Mouse (Mus musculus) liver, embryonic 13.5 days (tissue): ENCODE measurements at regions not wholly inside any gene's neighbourhood (a gene's known extent, or its start where the extent isn't known, plus 50 kb on each side); places are given as distances from the start of the nearest gene placed in this dataset.
A peak's percentile ranks its signal among the peaks of the same experiment; 100 is the strongest.

Source experiments
- ATAC-seq: fragments of 200-750 bp; cut with Nextera tagmentation; 2 replicates; pipeline ENCODE4 v1.8.0; 2017; ENCODE audit warnings: low read depth, mild to moderate bottlenecking, moderate number of reproducible peaks, moderate library complexity
- DNase-seq: peaks from one replicate; pipeline ENCODE4 v3.0.0; 2022
- H3K27ac ChIP-seq: fragments of 300-500 bp; sonication (generic); 2 replicates; pipeline ENCODE4 v1.5.1; 2015; ENCODE audit warnings: moderate library complexity, mild to moderate bottlenecking, inconsistent platforms
- H3K27me3 ChIP-seq: fragments of 300-500 bp; sonication (generic); 2 replicates; pipeline ENCODE4 v1.6.1; 2015; ENCODE audit warnings: mild to moderate bottlenecking, inconsistent platforms
- H3K36me3 ChIP-seq: fragments of 300-500 bp; sonication (generic); 2 replicates; pipeline ENCODE4 v1.6.1; 2015; ENCODE audit warnings: mild to moderate bottlenecking, inconsistent platforms
- H3K4me1 ChIP-seq: fragments of 300-500 bp; sonication (generic); replicated peaks from 2 replicates; pipeline ENCODE4 v1.6.1; 2015; ENCODE audit warnings: inconsistent platforms
- H3K4me2 ChIP-seq: fragments of 300-500 bp; sonication (generic); 2 replicates; pipeline ENCODE4 v1.6.1; 2015; ENCODE audit warnings: inconsistent platforms, mild to moderate bottlenecking, moderate library complexity
- H3K4me3 ChIP-seq: fragments of 300-500 bp; sonication (generic); replicated peaks from 2 replicates; pipeline ENCODE4 v1.5.1; 2015; ENCODE audit warnings: mild to moderate bottlenecking, inconsistent platforms
- H3K9ac ChIP-seq: fragments of 300-500 bp; sonication (generic); 2 replicates; pipeline ENCODE4 v1.6.1; 2015; ENCODE audit warnings: mild to moderate bottlenecking, inconsistent platforms
- H3K9me3 ChIP-seq: fragments of 300-500 bp; sonication (generic); replicated peaks from 2 replicates; pipeline ENCODE4 v1.6.1; 2016; ENCODE audit warnings: inconsistent platforms
- WGBS: fragments of 180-500 bp; shearing (Covaris S2); methylation state at CpG from one replicate; pipeline ENCODE4 v1.1.7; 2015; ENCODE audit not compliant: insufficient replicate concordance; 5-methylcytosine and 5-hydroxymethylcytosine counted together

- no peak overlapping the region for H3K9ac ChIP-seq
- no peak for DNase-seq
- no peak for ATAC-seq
- no peaks in the 10 kb centered on the region for H3K9me3 ChIP-seq
- no peak overlapping the region for H3K27ac ChIP-seq
- no peak overlapping the region for H3K4me3 ChIP-seq
- no peaks in the 10 kb centered on the region for H3K36me3 ChIP-seq
- no peaks in the 10 kb centered on the region for H3K4me1 ChIP-seq
- WGBS: 80% methylated on average over 4 of the region's 4 CpGs
- no peaks in the 10 kb centered on the region for H3K27me3 ChIP-seq
- no peak overlapping the region for H3K4me2 ChIP-seq
These were observed 99.0 kb upstream of the Slc44a1 start for GRCm38 (mm10) chr4:53341181-53341580.

GRCm38 (mm10) chr4:53340021-53340667, 100.1 kb upstream of the Slc44a1 start:
- H3K4me2 ChIP-seq: no peak overlapping the region
- ATAC-seq (no peak), DNase-seq (no peak)
- H3K36me3 ChIP-seq: no peaks in the 10 kb centered on the region
- 79% methylated on average over 13 of the region's 14 CpGs for WGBS
- H3K9ac ChIP-seq: no peak overlapping the region
- H3K27me3 ChIP-seq: no peaks in the 10 kb centered on the region
- H3K4me3 ChIP-seq: no peak overlapping the region
- H3K27ac ChIP-seq: no peak overlapping the region
- H3K4me1 ChIP-seq: no peaks in the 10 kb centered on the region
- no peaks in the 10 kb centered on the region for H3K9me3 ChIP-seq

GRCm38 (mm10) chr4:53339125-53340020, 100.8 kb upstream of the Slc44a1 start:
- no peaks in the 10 kb centered on the region for H3K4me1 ChIP-seq
- no peaks in the 10 kb centered on the region for H3K36me3 ChIP-seq
- H3K9ac ChIP-seq: no peak overlapping the region
- no peak overlapping the region for H3K4me3 ChIP-seq
- no peak overlapping the region for H3K4me2 ChIP-seq
- DNase-seq: no peak
- H3K27ac ChIP-seq: no peak overlapping the region
- H3K27me3 ChIP-seq: no peaks in the 10 kb centered on the region
- ATAC-seq: no peak
- H3K9me3 ChIP-seq: no peaks in the 10 kb centered on the region
- 54% methylated on average over 12 of the region's 12 CpGs for WGBS

- WGBS: 62% methylated on average over 4 of the region's 4 CpGs
- ATAC-seq: no peak
- H3K27me3 ChIP-seq: no peaks in the 10 kb centered on the region
- H3K4me3 ChIP-seq: no peak overlapping the region
- no peak for DNase-seq
- H3K36me3 ChIP-seq: no peaks in the 10 kb centered on the region
- no peak overlapping the region for H3K9ac ChIP-seq
- H3K9me3 ChIP-seq: no peaks in the 10 kb centered on the region
- H3K4me2 ChIP-seq: no peak overlapping the region
- H3K27ac ChIP-seq: no peak overlapping the region
- H3K4me1 ChIP-seq: no peaks in the 10 kb centered on the region
These were observed 101.7 kb upstream of the Slc44a1 start for GRCm38 (mm10) chr4:53338479-53338878.

GRCm38 (mm10) chr4:53337784-53338183, 102.4 kb upstream of the Slc44a1 start:
- Histone ChIP-seq H3K4me1 (no peaks in the 10 kb centered on the region), H3K4me3 (no peak overlapping the region), H3K27me3 (no peaks in the 10 kb centered on the region), H3K27ac (no peak overlapping the region), H3K9me3 (no peaks in the 10 kb centered on the region), H3K4me2 (no peak overlapping the region), H3K36me3 (no peaks in the 10 kb centered on the region), H3K9ac (no peak overlapping the region)
- no peak for DNase-seq
- 54% methylated on average over 8 of the region's 8 CpGs for WGBS
- no peak for ATAC-seq

- Histone ChIP-seq H3K9me3 (no peaks in the 10 kb centered on the region), H3K4me2 (no peak overlapping the region), H3K27ac (no peak overlapping the region), H3K4me3 (no peak overlapping the region), H3K4me1 (peaks cover 6% of the 10 kb centered on the region; the same call in 1 of the 2 replicates), H3K36me3 (no peaks in the 10 kb centered on the region), H3K9ac (no peak overlapping the region), H3K27me3 (no peaks in the 10 kb centered on the region)
- DNase-seq: no peak
- ATAC-seq: no peak
- WGBS: 62% methylated on average over 7 of the region's 7 CpGs
These were observed 112.6 kb upstream of the Slc44a1 start for GRCm38 (mm10) chr4:53327382-53328165.

GRCm38 (mm10) chr4:53323838-53324237, 116.4 kb upstream of the Slc44a1 start:
- no peak overlapping the region for H3K4me2 ChIP-seq
- no peak for DNase-seq

GRCm38 (mm10) chr4:53323195-53323594, 117.0 kb upstream of the Slc44a1 start:
- DNase-seq (no peak), ATAC-seq (no peak)
- no peaks in the 10 kb centered on the region for H3K27me3 ChIP-seq
- no peaks in the 10 kb centered on the region for H3K9me3 ChIP-seq
- H3K4me2 ChIP-seq: no peak overlapping the region
- WGBS: 54% methylated on average over 3 of the region's 3 CpGs
- H3K27ac ChIP-seq: no peak overlapping the region
- no peak overlapping the region for H3K9ac ChIP-seq
- no peaks in the 10 kb centered on the region for H3K36me3 ChIP-seq
- no peak overlapping the region for H3K4me3 ChIP-seq
- H3K4me1 ChIP-seq: peaks cover 21% of the 10 kb centered on the region

More at GRCm38 (mm10) chr4:53323838-53324237, 116.4 kb upstream of the Slc44a1 start:
- H3K27me3 ChIP-seq: no peaks in the 10 kb centered on the region
- no peak overlapping the region for H3K4me3 ChIP-seq
- H3K27ac ChIP-seq: no peak overlapping the region
- H3K36me3 ChIP-seq: no peaks in the 10 kb centered on the region
- H3K4me1 ChIP-seq: peaks cover 21% of the 10 kb centered on the region
- ATAC-seq: no peak
- 27% methylated on average over 4 of the region's 4 CpGs for WGBS
- H3K9ac ChIP-seq: no peak overlapping the region
- no peaks in the 10 kb centered on the region for H3K9me3 ChIP-seq

- H3K36me3 ChIP-seq: no peaks in the 10 kb centered on the region
- no peaks in the 10 kb centered on the region for H3K27me3 ChIP-seq
- H3K4me1 ChIP-seq: peaks cover 23% of the 10 kb centered on the region
- no peak overlapping the region for H3K4me3 ChIP-seq
- DNase-seq (no peak), ATAC-seq (no peak)
- H3K4me2 ChIP-seq: no peak overlapping the region
- no peaks in the 10 kb centered on the region for H3K9me3 ChIP-seq
- H3K9ac ChIP-seq: no peak overlapping the region
- 69% methylated on average over 5 of the region's 5 CpGs for WGBS
- H3K27ac ChIP-seq: no peak overlapping the region
These were observed 117.7 kb upstream of the Slc44a1 start for GRCm38 (mm10) chr4:53322484-53322883.

- peak; percentile 86 for ATAC-seq
- Histone ChIP-seq H3K36me3 (no peaks in the 10 kb centered on the region), H3K4me2 (peak overlapping the region; percentile 47), H3K4me3 (no peak overlapping the region; the same call in 1 of the 2 replicates), H3K9me3 (no peaks in the 10 kb centered on the region), H3K4me1 (peaks cover 33% of the 10 kb centered on the region), H3K9ac (peak overlapping the region; percentile 29; the same call in 1 of the 2 replicates), H3K27me3 (no peaks in the 10 kb centered on the region), H3K27ac (peak overlapping the region; percentile 23; the same call in 1 of the 2 replicates)
- peak; percentile 6 for DNase-seq
- 38% methylated on average over 6 of the region's 6 CpGs for WGBS
These were observed 119.3 kb upstream of the Slc44a1 start for GRCm38 (mm10) chr4:53320735-53321449.

GRCm38 (mm10) chr4:53319051-53319450, 121.2 kb upstream of the Slc44a1 start:
- no peaks in the 10 kb centered on the region for H3K36me3 ChIP-seq
- peaks cover 41% of the 10 kb centered on the region for H3K4me1 ChIP-seq
- no peak overlapping the region for H3K27ac ChIP-seq
- no peak overlapping the region for H3K9ac ChIP-seq
- 78% methylated on average over 4 of the region's 4 CpGs for WGBS
- H3K27me3 ChIP-seq: no peaks in the 10 kb centered on the region
- ATAC-seq: no peak
- no peak overlapping the region for H3K4me3 ChIP-seq
- no peaks in the 10 kb centered on the region for H3K9me3 ChIP-seq
- no peak for DNase-seq
- H3K4me2 ChIP-seq: no peak overlapping the region
